Mouse (Mus musculus): ENCODE measurements around the gene Pcif1.

GRCm38 (mm10) chr2:164871602-164872303 is 7.4 kb upstream of the Pcif1 start:
- TF ChIP-seq CTCF (conservative IDR thresholded peaks at IDR 0.05; ENCODE audit: insufficient read depth, insufficient read length, low read depth, low read length) (no peak), POLR2A (IDR thresholded peaks at IDR 0.05; ENCODE audit: low read depth, low read length) (no peak)

Data from kidney, adult 2 months (tissue).